Mouse (Mus musculus): ENCODE measurements around the gene Trim2.

DNA sequence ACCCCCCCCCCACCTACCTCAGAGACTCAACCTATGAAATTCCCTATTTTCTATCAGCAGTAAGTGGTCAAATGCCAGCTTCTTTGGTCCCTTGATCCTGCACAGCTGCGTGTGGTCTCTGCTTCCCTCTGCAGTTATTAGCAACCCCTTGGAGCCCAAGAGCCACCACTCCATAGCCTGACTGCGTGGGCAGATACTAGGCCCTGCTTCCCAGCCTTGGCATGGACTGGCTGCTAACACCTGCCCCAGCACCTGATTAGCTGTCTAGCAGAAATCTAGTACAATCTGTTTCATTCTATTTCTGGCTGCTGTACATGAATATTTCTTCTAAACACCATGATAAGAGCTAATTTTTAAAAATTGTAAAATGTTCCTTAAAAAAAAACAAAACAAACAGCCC, 10.0 kb downstream of the Trim2 start:
- TF ChIP-seq POLR2A (IDR thresholded peaks at IDR 0.05; ENCODE audit: insufficient read length, low read depth): no peak
- TF ChIP-seq MYOG (IDR thresholded peaks at IDR 0.05; ENCODE audit: control insufficient read depth in 1 of 3, insufficient read depth in 1 of 3, insufficient read length in 2 of 3, low read depth in 2 of 3): peak in 1 of 3 experiments; percentile 63
- no peak for TF ChIP-seq REST (IDR thresholded peaks at IDR 0.05; ENCODE audit: insufficient read depth, insufficient read length)
- no peak for TF ChIP-seq POLR2AphosphoS2 (IDR thresholded peaks at IDR 0.05; ENCODE audit: insufficient read length, low read depth)
- TF ChIP-seq TCF12 (IDR thresholded peaks at IDR 0.05; ENCODE audit: insufficient read depth, poor library complexity, severe bottlenecking): peak; percentile 30
- TF ChIP-seq MAX (IDR thresholded peaks at IDR 0.05; ENCODE audit: low read depth): no peak
- TF ChIP-seq USF1 (IDR thresholded peaks at IDR 0.05; ENCODE audit: low read depth): no peak

Data from myocyte (in vitro differentiated cells).